Mouse (Mus musculus): ENCODE results near the gene Zfp330.

Zfp330 gene

DNA sequence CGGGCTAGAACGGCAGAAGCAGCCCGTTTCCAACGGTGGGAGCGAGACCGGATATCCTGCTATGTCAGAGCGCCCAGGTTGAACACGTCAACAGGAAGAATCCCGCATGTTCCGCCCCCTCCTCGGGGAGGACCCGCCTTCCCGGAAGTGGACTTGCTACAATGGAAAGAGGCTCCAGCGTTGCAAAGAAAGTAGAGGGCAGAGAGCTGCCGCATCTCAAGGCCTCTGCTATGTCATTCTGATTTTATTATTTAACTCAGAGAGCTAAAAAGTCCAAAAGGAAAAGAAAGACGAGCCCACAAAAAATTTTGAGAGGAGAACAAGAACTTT, at the start of gene Zfp330:
Gene Zfp330 (minus strand): TSS at position 68 of the 330 bp plus-strand sequence.
- DNase-seq (ENCODE audit: low read depth, low spot score), result peak; percentile 97

DNA sequence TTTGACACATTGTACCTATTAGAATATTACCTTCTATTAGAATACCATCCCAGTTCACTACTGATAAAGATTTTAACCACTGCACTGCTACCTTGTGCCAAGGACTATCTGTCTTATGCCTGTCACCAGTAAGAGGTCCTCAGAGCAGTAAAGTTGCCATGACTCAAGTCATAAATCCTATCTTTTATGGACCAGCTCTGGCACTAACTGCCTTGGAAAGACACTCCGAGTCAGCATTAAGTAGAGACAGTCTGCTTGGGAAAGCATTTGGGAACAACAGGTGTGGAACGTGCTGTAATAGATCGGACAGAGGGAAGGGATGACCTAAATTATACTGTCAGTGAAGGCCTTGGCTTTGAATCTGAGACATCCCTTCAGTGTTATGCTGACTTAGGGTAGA, 4.0 kb upstream of the Zfp330 start:
- DNase-seq (ENCODE audit: low read depth, low spot score), result no peak

DNA sequence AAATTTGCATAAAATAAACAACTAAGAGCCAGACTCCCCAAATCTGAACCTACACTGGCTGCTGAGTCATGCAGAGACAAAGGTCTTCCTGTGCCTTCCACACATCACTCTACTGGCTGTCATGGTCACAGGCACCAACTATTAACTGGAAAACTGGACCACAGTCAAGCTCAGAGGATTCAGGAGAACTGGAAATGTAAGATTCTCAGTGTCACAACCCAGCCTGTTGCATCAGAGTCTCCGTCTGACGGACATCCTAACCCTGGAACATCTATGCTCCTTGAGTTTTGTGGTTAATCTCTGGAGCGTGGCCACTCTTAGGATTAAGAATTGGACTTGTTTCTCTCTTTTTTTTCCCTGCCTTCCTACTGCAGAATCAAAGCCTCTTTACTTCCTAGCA, 3.4 kb upstream of the Zfp330 start:
- no peak for DNase-seq (ENCODE audit: low read depth, low spot score)

DNA sequence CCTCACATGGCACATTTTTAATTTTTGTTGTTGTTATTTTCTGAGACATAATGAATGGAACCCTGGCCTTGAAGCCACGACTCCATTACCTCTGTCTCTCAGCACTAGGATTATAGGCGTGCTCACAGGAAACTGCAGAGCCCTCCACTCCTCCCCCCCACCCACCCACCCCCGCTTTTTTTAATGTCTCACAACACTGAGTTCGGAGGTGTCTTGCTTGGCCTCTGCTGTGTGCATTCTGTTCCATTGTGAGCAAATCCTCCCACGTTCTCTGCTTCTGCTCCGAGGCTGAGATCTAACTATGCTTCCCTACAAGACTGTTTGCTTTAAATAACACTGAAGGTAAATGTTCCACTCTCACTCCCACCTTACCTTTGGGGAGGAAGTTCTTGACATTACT, 522 bp upstream of the Zfp330 start:
- peak; percentile 81 for DNase-seq (ENCODE audit: low read depth, low spot score)

DNA sequence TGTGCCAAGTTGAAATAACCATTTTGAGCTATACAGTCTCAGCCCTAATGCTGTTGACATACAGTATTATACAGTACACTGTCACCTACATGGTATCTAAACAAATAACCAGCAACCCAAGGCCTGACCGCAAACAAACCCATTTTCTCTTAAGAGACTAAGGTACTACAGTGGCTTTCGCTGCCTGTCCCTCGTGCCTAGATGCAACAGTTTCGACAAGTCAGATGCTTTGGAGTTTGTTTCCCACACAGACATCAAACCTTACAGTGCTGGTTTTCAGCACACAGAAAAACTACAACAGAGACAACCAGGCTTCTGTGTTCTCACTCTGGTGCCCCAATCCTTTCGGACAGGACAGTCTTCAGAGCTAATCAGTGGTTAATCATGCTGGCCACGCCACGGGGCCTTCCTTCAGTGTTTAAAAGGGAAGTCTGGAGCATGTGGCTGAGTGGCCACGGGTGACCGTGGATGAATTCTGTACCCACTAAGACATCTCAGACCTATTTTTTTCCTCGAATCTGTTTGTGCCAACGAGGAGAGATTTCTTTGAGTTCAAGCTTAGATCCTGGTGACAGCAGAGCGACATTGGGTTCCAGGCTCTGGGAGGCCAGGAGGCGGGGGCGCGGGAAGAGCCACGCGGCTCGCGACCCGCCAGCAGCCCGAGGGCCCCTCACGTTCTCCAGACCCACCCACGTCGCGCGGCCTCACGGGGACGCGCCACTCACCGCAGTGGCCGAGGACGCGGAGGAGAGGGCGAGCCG, 448 bp downstream of the Zfp330 start:
- no peak for DNase-seq (ENCODE audit: low read depth, low spot score)

DNA sequence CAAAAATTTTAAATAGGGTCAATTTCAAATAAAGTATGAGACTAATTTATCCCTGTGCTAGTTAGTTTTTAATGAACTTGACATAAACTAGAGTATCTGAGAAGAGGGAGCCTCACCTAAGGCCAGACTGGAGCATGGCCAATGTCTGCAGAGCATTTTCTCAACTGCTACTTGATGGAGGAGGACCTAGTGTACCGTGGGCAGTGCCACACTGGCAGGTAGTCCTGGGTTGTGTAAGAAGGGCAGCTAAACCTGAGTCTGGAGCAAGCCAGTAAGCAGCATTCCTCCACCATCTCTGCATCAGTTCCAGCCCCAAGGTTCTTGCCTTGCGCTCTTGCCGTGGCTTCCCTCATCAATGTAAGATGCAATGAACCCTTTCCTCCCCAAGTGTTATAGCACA, 3.1 kb downstream of the Zfp330 start:
- no peak for DNase-seq (ENCODE audit: low read depth, low spot score)

DNA sequence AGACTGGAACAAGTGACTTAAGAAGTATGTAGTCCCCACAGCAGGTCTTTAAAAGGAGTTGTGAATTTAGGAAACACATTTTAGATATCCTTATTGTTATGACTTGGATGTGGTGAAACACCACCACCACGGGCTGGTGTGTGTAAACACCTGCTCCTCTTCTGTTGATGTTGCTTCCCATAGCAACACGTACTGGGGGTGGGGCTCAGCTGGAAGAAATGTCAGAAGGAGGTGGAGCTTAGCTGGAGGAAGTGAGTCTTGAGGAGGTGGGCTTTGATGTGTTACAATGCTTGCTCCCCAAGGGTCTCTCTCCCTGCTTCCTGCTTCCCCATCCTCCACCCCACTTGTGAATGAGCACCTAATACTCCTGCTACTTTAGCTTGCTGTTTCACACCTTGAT, 14.9 kb downstream of the Zfp330 start:
- no peak for DNase-seq (ENCODE audit: low read depth, low spot score)

DNA sequence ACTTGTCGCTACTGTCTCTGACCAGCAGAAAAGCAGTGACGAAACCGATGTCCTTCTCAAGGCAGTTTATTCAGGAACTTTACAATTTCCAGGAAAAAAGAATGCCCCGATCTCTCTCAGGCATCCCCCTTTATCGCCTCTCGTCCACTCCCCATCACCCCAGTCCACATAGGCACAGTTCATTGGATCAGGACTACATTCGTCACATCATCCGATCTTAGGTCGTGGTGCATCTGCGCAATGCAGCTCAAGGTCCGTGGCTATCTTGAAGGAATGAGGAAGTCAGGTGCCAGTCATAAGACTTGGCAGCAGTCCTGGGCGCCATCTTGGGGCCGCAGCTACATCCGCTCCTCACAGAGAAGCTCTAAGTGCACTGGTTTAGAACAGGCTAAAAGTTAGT, 19.0 kb downstream of the Zfp330 start:
- no peak for DNase-seq (ENCODE audit: low read depth, low spot score)

DNA sequence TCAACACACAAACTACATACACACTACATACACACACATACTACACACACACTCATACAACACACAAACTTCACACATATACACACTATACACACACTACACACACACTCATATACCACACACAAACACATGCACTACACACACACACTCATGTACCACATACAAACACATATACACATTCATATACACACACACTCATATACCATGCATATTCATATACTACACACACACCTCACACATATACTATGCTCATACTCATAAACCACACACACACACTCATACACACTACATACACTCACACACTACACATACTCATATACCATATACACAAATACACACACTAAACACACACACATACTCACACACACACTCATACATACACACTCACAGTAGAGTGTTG, 27.3 kb downstream of the Zfp330 start:
- no peak for DNase-seq (ENCODE audit: low read depth, low spot score)

DNA sequence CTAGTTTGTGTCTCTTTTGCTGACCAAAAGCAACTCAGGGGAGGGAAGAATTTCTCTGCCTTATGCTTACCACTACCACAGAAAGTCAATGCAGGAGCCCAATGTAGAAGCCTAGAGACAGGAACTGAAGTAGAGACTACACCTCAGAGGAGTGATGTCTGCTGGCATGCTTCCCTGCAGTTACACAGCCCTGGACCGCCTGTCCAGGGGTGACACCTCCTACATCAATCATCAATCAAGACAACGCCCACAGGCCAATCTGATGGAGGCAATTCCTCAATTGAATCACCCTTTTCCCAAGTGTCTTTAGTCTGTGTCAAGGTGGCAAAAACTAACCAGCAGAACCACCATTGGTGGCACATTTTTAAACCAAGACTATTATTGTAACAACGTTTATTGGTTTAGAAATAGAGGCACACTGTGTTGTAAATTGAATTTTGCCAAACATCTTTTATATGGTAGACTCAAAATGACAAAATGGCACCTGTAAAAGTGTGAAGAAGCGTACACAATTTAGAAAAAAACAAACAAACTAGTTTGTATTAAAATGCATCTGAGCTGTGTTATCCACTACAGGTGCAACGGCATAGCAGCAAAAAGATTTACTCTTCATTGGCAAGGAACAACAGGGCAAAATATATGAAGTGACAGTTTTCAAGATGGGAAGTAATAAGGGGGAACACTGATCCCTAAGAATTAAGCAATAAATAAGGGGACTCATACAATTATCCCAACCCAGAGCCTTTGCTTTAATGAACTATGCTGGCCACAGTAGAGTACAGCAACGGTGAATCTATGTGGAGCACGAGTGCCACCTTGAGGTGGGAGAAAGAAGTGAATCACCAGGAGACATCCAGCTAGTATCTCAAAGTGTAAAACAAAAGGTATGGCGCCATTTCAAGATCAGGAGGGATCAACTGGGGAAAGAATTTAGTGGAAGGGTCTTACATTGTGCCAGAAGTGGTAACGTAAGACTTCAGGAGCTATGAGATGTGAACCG, 29.8 kb downstream of the Zfp330 start:
- peak; percentile 66 for DNase-seq (ENCODE audit: low read depth, low spot score)
